Mouse (Mus musculus) E14TG2a.4 (cell line): ENCODE measurements around the gene Nav1.

Source experiments
- CTCF ChIP-seq: conservative IDR thresholded peaks from 2 replicates; pipeline ENCODE4 v1.5.1; 2014; ENCODE audit warnings: low read length
- NANOG ChIP-seq: IDR thresholded peaks from 2 replicates; pipeline ENCODE4 v1.6.1; 2014; ENCODE audit warnings: borderline replicate concordance, low read length, mixed read lengths

DNA sequence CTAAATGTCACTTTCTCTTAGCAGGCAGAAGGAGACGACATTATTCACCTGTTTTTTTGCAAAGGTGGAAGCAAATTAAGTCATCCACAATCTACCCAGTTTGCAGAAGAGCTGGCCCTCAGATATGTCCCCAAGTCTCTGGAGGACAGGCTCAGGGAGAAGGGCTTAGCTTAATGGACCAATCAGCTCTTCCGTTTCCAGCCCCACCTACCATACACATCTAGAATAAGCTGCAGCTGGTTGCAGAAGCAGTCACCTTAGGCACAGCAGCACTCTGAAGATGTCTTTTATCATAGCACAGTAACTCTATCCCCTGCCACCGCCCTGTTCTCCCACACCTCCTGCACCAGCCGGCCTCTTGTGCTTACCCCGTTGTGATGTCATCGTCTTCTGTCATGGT, 75.1 kb downstream of the Nav1 start:
- TF ChIP-seq CTCF (no peak), NANOG (no peak)
